Mouse (Mus musculus): ENCODE data around the gene Prkag2. TPM values are rescaled to one million over a fixed set of nuclear protein-coding genes. Genes with fewer than 3 reads are reported as not detected.

Prkag2 gene
- polyA plus RNA-seq, 1 experiment from 2014 or later, result 41.2 TPM

DNA sequence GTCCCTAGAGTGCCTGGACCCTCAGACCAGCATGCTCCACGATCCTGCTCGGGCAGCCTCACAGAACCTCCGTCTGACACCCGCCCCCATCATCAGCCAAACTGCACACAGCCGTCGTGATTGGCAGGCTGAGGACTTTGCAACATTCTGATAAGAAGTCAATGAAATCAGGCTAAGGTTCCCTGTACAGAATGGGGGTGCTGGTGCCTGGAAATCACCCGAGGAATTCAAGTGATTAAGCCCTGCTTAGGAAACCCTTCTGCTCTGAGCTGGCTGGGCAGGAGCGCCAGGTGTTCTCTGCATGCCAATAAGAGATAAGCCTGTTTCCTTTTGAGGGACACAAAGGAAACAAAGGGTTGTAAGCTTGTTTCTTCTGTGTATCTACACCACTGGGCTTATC lies 131.7 kb downstream of the Prkag2 start:
- no peak overlapping the region for H3K4me3 ChIP-seq (ENCODE audit: low read depth, low read length)
- H3K4me1 ChIP-seq (ENCODE audit: control insufficient read depth, insufficient read depth, low read length), result no peaks in the 10 kb centered on the region
- H3K4me2 ChIP-seq (ENCODE audit: low read depth, low read length), result no peak overlapping the region
- WGBS, result 41% methylated on average over 8 of the region's 8 CpGs
- no peak overlapping the region for H3K9ac ChIP-seq (replicated peaks; ENCODE audit: low read length)
- no peak for DNase-seq (ENCODE audit: low spot score)
- H3K36me3 ChIP-seq (replicated peaks; ENCODE audit: control insufficient read depth, insufficient read depth, low read depth, low read length), result no peaks in the 10 kb centered on the region
- H3K27ac ChIP-seq (replicated peaks; ENCODE audit: low read depth, low read length), result no peak overlapping the region
- H3K9me3 ChIP-seq (replicated peaks; ENCODE audit: control insufficient read depth, low read length), result no peaks in the 10 kb centered on the region
- H3K27me3 ChIP-seq (ENCODE audit: control insufficient read depth, insufficient read depth, low read length), result no peaks in the 10 kb centered on the region
- ATAC-seq (replicated peaks; ENCODE audit: insufficient number of reproducible peaks, low FRiP score, low TSS enrichment, low read depth), result no peak

DNA sequence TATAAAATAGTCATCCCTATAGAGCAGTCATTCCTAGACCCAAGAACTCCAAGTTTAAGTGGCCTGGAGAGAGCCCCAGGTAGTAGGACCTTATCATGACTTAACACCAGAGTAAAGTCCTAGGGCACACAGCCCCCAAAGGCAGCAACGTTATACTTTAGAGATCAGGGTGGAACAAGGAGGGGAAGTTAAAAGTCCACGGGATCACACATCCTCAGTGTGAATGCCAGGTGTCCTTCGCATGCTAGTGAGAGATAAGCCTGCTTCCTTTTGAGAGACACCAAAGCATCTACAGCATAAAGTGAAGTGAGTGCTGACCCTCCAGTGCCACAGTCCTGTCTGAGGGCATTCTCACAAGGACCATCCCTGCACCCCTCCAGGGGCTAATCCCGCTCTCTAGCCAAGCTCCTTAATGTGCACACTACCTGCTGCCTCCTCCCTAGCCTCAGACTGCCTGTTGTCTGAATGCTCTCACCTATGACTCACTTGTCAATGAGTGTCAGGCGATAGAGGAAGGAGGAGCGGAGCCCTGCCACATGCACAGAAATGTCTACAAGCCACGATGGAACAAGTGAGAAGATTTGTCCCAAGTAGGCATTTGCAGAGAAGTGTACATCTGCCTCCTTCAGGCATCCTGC lies 132.4 kb downstream of the Prkag2 start:
- ATAC-seq (replicated peaks; ENCODE audit: insufficient number of reproducible peaks, low FRiP score, low TSS enrichment, low read depth) (no peak), DNase-seq (ENCODE audit: low spot score) (no peak)
- Histone ChIP-seq H3K4me3 (ENCODE audit: low read depth, low read length) (no peak overlapping the region), H3K4me1 (ENCODE audit: control insufficient read depth, insufficient read depth, low read length) (no peaks in the 10 kb centered on the region), H3K9me3 (replicated peaks; ENCODE audit: control insufficient read depth, low read length) (no peaks in the 10 kb centered on the region), H3K9ac (replicated peaks; ENCODE audit: low read length) (no peak overlapping the region), H3K4me2 (ENCODE audit: low read depth, low read length) (no peak overlapping the region), H3K36me3 (replicated peaks; ENCODE audit: control insufficient read depth, insufficient read depth, low read depth, low read length) (no peaks in the 10 kb centered on the region), H3K27me3 (ENCODE audit: control insufficient read depth, insufficient read depth, low read length) (no peaks in the 10 kb centered on the region), H3K27ac (replicated peaks; ENCODE audit: low read depth, low read length) (no peak overlapping the region)
- 67% methylated on average over 7 of the region's 7 CpGs for WGBS

- 75% methylated on average over 4 of the region's 4 CpGs for WGBS
- H3K4me2 ChIP-seq (ENCODE audit: low read depth, low read length), result no peak overlapping the region
- no peak overlapping the region for H3K27ac ChIP-seq (replicated peaks; ENCODE audit: low read depth, low read length)
- DNase-seq (ENCODE audit: low spot score), result no peak
- no peak overlapping the region for H3K9ac ChIP-seq (replicated peaks; ENCODE audit: low read length)
- H3K4me1 ChIP-seq (ENCODE audit: control insufficient read depth, insufficient read depth, low read length), result no peaks in the 10 kb centered on the region
- no peak for ATAC-seq (replicated peaks; ENCODE audit: insufficient number of reproducible peaks, low FRiP score, low TSS enrichment, low read depth)
- H3K9me3 ChIP-seq (replicated peaks; ENCODE audit: control insufficient read depth, low read length), result no peaks in the 10 kb centered on the region
- no peak overlapping the region for H3K4me3 ChIP-seq (ENCODE audit: low read depth, low read length)
- no peaks in the 10 kb centered on the region for H3K27me3 ChIP-seq (ENCODE audit: control insufficient read depth, insufficient read depth, low read length)
- H3K36me3 ChIP-seq (replicated peaks; ENCODE audit: control insufficient read depth, insufficient read depth, low read depth, low read length), result no peaks in the 10 kb centered on the region
Measured at GRCm38 (mm10) chr5:24963776-24964175, 136.7 kb downstream of the Prkag2 start.

DNA sequence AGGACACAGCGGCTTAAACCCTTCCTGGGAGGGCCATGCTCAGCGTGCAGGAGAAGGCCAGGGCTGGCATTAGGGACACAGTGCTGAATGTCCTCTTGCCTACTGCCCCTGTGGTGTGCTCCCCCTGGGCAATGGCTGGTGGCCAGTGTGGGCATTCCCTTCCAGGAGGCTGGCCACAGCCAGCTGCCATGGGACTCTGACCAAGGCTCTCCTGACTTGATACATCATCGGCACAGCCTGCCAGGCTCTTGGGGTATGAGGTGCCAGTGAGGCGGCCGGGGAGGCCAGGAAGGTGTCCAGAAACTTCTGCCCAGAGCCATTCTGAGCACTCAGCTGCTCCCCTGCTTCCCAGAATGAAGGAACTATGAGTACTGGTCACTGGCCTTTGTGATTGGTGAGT lies 139.7 kb downstream of the Prkag2 start:
- no peak for ATAC-seq (replicated peaks; ENCODE audit: insufficient number of reproducible peaks, low FRiP score, low TSS enrichment, low read depth)
- no peak overlapping the region for H3K9ac ChIP-seq (replicated peaks; ENCODE audit: low read length)
- DNase-seq (ENCODE audit: low spot score), result no peak
- H3K4me3 ChIP-seq (ENCODE audit: low read depth, low read length), result no peak overlapping the region
- no peak overlapping the region for H3K4me2 ChIP-seq (ENCODE audit: low read depth, low read length)
- no peaks in the 10 kb centered on the region for H3K9me3 ChIP-seq (replicated peaks; ENCODE audit: control insufficient read depth, low read length)
- no peaks in the 10 kb centered on the region for H3K36me3 ChIP-seq (replicated peaks; ENCODE audit: control insufficient read depth, insufficient read depth, low read depth, low read length)
- no peak overlapping the region for H3K27ac ChIP-seq (replicated peaks; ENCODE audit: low read depth, low read length)
- H3K4me1 ChIP-seq (ENCODE audit: control insufficient read depth, insufficient read depth, low read length), result no peaks in the 10 kb centered on the region
- 80% methylated on average over 5 of the region's 5 CpGs for WGBS
- H3K27me3 ChIP-seq (ENCODE audit: control insufficient read depth, insufficient read depth, low read length), result no peaks in the 10 kb centered on the region

GRCm38 (mm10) chr5:24959758-24960157 lies 140.7 kb downstream of the Prkag2 start:
- no peak for ATAC-seq (replicated peaks; ENCODE audit: insufficient number of reproducible peaks, low FRiP score, low TSS enrichment, low read depth)
- no peak overlapping the region for H3K27ac ChIP-seq (replicated peaks; ENCODE audit: low read depth, low read length)
- no peaks in the 10 kb centered on the region for H3K36me3 ChIP-seq (replicated peaks; ENCODE audit: control insufficient read depth, insufficient read depth, low read depth, low read length)
- 59% methylated on average over 3 of the region's 3 CpGs for WGBS
- no peaks in the 10 kb centered on the region for H3K4me1 ChIP-seq (ENCODE audit: control insufficient read depth, insufficient read depth, low read length)
- no peaks in the 10 kb centered on the region for H3K27me3 ChIP-seq (ENCODE audit: control insufficient read depth, insufficient read depth, low read length)
- H3K9ac ChIP-seq (replicated peaks; ENCODE audit: low read length), result no peak overlapping the region
- no peak for DNase-seq (ENCODE audit: low spot score)
- no peak overlapping the region for H3K4me3 ChIP-seq (ENCODE audit: low read depth, low read length)
- no peaks in the 10 kb centered on the region for H3K9me3 ChIP-seq (replicated peaks; ENCODE audit: control insufficient read depth, low read length)
- H3K4me2 ChIP-seq (ENCODE audit: low read depth, low read length), result no peak overlapping the region

DNA sequence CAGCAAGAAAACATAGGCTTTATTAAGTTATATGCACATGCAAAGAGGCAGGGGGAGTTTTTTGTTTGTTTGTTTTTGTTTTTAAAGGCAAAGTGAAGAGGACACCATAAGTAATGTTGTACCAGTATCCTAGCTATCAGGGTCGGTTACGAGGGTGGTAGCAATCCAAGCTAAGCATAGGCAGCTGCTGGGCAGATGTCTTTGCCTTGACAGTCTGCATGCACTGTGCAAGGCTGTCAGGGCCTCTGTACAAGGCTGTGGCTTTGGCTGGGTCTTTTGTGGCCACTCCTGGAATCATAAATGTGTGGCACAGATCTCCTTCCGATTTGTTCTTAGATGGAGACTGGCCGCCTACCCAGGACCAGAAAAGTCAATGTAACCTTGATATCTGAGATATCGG lies 141.8 kb downstream of the Prkag2 start:
- Histone ChIP-seq H3K9me3 (replicated peaks; ENCODE audit: control insufficient read depth, low read length) (no peaks in the 10 kb centered on the region), H3K9ac (replicated peaks; ENCODE audit: low read length) (no peak overlapping the region), H3K27ac (replicated peaks; ENCODE audit: low read depth, low read length) (no peak overlapping the region), H3K4me2 (ENCODE audit: low read depth, low read length) (no peak overlapping the region), H3K4me1 (ENCODE audit: control insufficient read depth, insufficient read depth, low read length) (no peaks in the 10 kb centered on the region), H3K27me3 (ENCODE audit: control insufficient read depth, insufficient read depth, low read length) (no peaks in the 10 kb centered on the region), H3K4me3 (ENCODE audit: low read depth, low read length) (no peak overlapping the region), H3K36me3 (replicated peaks; ENCODE audit: control insufficient read depth, insufficient read depth, low read depth, low read length) (no peaks in the 10 kb centered on the region)
- WGBS, result 85% methylated on average over 5 of the region's 5 CpGs
- DNase-seq (ENCODE audit: low spot score) (no peak), ATAC-seq (replicated peaks; ENCODE audit: insufficient number of reproducible peaks, low FRiP score, low TSS enrichment, low read depth) (no peak)

DNA sequence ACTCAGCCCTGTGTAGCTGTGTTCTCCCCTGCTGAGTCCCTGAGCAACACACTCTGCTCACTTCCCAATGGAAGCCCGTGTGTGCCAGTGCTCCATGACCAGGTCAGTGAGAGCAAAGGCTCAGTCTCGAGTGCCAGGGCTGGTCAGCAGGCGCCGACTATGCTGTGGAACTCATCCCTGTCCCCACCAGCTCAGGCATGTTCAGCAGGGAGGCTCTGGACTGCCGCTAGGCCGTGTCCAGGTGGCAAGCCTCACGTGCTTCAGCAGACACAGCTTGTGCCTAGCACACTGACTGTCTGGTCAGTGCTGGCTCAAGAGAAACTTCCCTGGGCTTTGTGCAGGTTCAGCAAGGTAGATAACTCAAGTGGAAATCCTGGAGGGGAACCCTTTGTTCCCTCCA lies 143.6 kb downstream of the Prkag2 start:
- DNase-seq (ENCODE audit: low spot score) (no peak), ATAC-seq (replicated peaks; ENCODE audit: insufficient number of reproducible peaks, low FRiP score, low TSS enrichment, low read depth) (no peak)
- Histone ChIP-seq H3K27ac (replicated peaks; ENCODE audit: low read depth, low read length) (no peak overlapping the region), H3K9me3 (replicated peaks; ENCODE audit: control insufficient read depth, low read length) (no peaks in the 10 kb centered on the region), H3K4me2 (ENCODE audit: low read depth, low read length) (no peak overlapping the region), H3K27me3 (ENCODE audit: control insufficient read depth, insufficient read depth, low read length) (no peaks in the 10 kb centered on the region), H3K4me1 (ENCODE audit: control insufficient read depth, insufficient read depth, low read length) (no peaks in the 10 kb centered on the region), H3K36me3 (replicated peaks; ENCODE audit: control insufficient read depth, insufficient read depth, low read depth, low read length) (no peaks in the 10 kb centered on the region), H3K4me3 (ENCODE audit: low read depth, low read length) (no peak overlapping the region), H3K9ac (replicated peaks; ENCODE audit: low read length) (no peak overlapping the region)
- 89% methylated on average over 7 of the region's 7 CpGs for WGBS

- no peak overlapping the region for H3K4me3 ChIP-seq (ENCODE audit: low read depth, low read length)
- H3K36me3 ChIP-seq (replicated peaks; ENCODE audit: control insufficient read depth, insufficient read depth, low read depth, low read length), result no peaks in the 10 kb centered on the region; the same call in 1 of the 2 replicates
- H3K4me2 ChIP-seq (ENCODE audit: low read depth, low read length), result no peak overlapping the region
- no peak for DNase-seq (ENCODE audit: low spot score)
- no peaks in the 10 kb centered on the region for H3K27me3 ChIP-seq (ENCODE audit: control insufficient read depth, insufficient read depth, low read length)
- H3K9me3 ChIP-seq (replicated peaks; ENCODE audit: control insufficient read depth, low read length), result no peaks in the 10 kb centered on the region
- H3K9ac ChIP-seq (replicated peaks; ENCODE audit: low read length), result no peak overlapping the region
- H3K27ac ChIP-seq (replicated peaks; ENCODE audit: low read depth, low read length), result no peak overlapping the region
- no peak for ATAC-seq (replicated peaks; ENCODE audit: insufficient number of reproducible peaks, low FRiP score, low TSS enrichment, low read depth)
- no peaks in the 10 kb centered on the region for H3K4me1 ChIP-seq (ENCODE audit: control insufficient read depth, insufficient read depth, low read length)
- 73% methylated on average over 16 of the region's 16 CpGs for WGBS
Measured at GRCm38 (mm10) chr5:24952842-24953741, 147.3 kb downstream of the Prkag2 start.

Measured in embryonic facial prominence, embryonic 11.5 days (tissue).